Mouse (Mus musculus) small intestine, adult 2 months (tissue): ENCODE results near the gene Ndst2.

ENCODE experiments used
- CTCF ChIP-seq: fragments of 200-500 bp; IDR thresholded peaks from 2 replicates; pipeline ENCODE4 v1.5.1; 2012; ENCODE audit warnings: low read depth, mild to moderate bottlenecking, control low read depth, inconsistent platforms, low read length, moderate library complexity, mixed read lengths; ENCODE audit not compliant: insufficient replicate concordance, insufficient read length; ENCODE audit errors: extremely low read depth
- POLR2A ChIP-seq: fragments of 200-500 bp; IDR thresholded peaks from 2 replicates; pipeline ENCODE4 v1.6.1; 2012; ENCODE audit warnings: low read depth, mild to moderate bottlenecking, control low read depth, inconsistent platforms, low read length, moderate library complexity

DNA sequence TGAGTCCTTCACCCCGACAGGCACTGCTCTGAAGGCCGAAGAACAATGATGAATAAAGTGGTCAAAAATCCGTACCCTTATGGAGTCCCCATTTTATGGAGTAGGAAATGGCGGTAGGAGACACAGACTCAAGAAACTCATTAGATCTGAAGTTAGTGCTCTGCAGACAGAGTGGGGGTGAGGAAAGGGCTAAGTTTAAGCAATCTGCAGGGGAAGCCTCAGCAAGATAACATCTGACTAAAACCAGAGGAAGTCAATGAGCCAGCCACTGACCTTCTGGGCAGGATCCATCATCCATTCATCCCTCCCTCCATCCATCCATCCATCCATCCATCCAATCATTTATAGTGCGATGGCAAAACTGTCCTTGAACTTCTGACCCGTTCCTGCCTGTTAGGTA, 49.2 kb upstream of the Ndst2 start:
- TF ChIP-seq CTCF (no peak), POLR2A (no peak)
